ENCODE assay signal across 25 mouse cellular contexts in the genomic region with DNA sequence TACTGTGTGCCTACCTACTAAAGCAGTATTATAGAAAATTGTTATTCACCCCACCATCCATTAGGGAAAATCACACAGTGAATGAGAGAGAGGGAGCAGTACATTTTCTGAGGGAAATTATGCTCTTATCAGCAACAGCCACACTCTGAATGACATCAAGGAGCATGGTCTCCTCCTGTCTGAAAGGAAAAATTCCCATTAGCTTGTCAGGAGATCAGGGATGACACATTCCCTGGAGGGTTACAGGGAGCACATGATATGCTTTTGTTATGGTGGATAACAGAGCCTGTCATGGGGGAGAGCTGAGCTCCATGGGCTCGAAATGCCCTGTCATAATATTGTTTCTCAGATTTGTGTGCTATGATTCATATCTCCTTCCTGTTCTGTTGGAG. TPM values are rescaled to one million over a fixed set of nuclear protein-coding genes. Genes with fewer than 3 reads are reported as not detected.
DNase-seq lines count a peak whose midpoint lies in the region; ATAC-seq and TF ChIP-seq lines count a peak whose summit lies in the region.
"Had no signal": no experiment of that assay in that cellular context is flagged by ENCODE, and none has a peak within 500 bp of the region (broad histone marks: within the 10 kb centered on the region; RNA-seq: fewer than 3 reads in every experiment).

No protein-coding gene starts in this region.

- no peak overlapping the region for H3K27ac ChIP-seq in forebrain, embryonic 11.5 days (ENCODE audit: low read depth, low read length)
- H3K27ac ChIP-seq in forebrain, embryonic 10.5 days, result no peak overlapping the region
- no peak overlapping the region for H3K27ac ChIP-seq in forebrain, postnatal 0 days (ENCODE audit: low read depth, low read length)
- peak overlapping the region; percentile 61; the same call in 1 of the 2 replicates for H3K27ac ChIP-seq in midbrain, embryonic 14.5 days (replicated peaks; ENCODE audit: low read depth, low read length)
- H3K27ac ChIP-seq in kidney, embryonic 16.5 days (ENCODE audit: low read length), result no peak overlapping the region
- H3K27ac ChIP-seq: embryonic facial prominence, embryonic 15.5 days; gastrocnemius, adult 2 months; limb, embryonic 15.5 days had no signal

- ATAC-seq in forebrain, embryonic 11.5 days (replicated peaks; ENCODE audit: low FRiP score), result peak; percentile 19
- peak; percentile 63 for ATAC-seq in forebrain, postnatal 0 days
- peak; percentile 43 for ATAC-seq in midbrain, embryonic 14.5 days (ENCODE audit: low FRiP score, low TSS enrichment)
- ATAC-seq in kidney, embryonic 16.5 days (ENCODE audit: low FRiP score, low TSS enrichment), result no peak
- ATAC-seq: lung, postnatal 0 days had no signal

- no peaks in the 10 kb centered on the region; the same call in 1 of the 2 replicates for H3K9me3 ChIP-seq in forebrain, embryonic 11.5 days (ENCODE audit: control insufficient read depth, low read length)
- H3K9me3 ChIP-seq in forebrain, embryonic 10.5 days, result no peaks in the 10 kb centered on the region
- no peaks in the 10 kb centered on the region for H3K9me3 ChIP-seq in forebrain, postnatal 0 days (ENCODE audit: low read length)
- H3K9me3 ChIP-seq in midbrain, embryonic 14.5 days (ENCODE audit: control insufficient read depth, low read length), result no peaks in the 10 kb centered on the region
- H3K9me3 ChIP-seq in kidney, embryonic 16.5 days (ENCODE audit: low read length), result no peaks in the 10 kb centered on the region
- H3K9me3 ChIP-seq: embryonic facial prominence, embryonic 15.5 days; G1E; limb, embryonic 15.5 days had no signal

- no peak overlapping the region for H3K4me3 ChIP-seq in forebrain, embryonic 11.5 days (ENCODE audit: low read depth, low read length)
- H3K4me3 ChIP-seq in forebrain, embryonic 10.5 days, result no peak overlapping the region
- H3K4me3 ChIP-seq in forebrain, postnatal 0 days (ENCODE audit: low read depth, low read length), result no peak overlapping the region
- no peak overlapping the region for H3K4me3 ChIP-seq in midbrain, embryonic 14.5 days (replicated peaks; ENCODE audit: low read depth, low read length)
- no peak overlapping the region for H3K4me3 ChIP-seq in kidney, embryonic 16.5 days (ENCODE audit: low read length)
- H3K4me3 ChIP-seq: embryonic facial prominence, embryonic 15.5 days; gastrocnemius, adult 2 months; limb, embryonic 15.5 days had no signal

- H3K27me3 ChIP-seq in forebrain, embryonic 11.5 days (ENCODE audit: control insufficient read depth, insufficient read depth, low read length), result no peaks in the 10 kb centered on the region
- no peaks in the 10 kb centered on the region for H3K27me3 ChIP-seq in forebrain, embryonic 10.5 days (ENCODE audit: poor library complexity, severe bottlenecking)
- no peaks in the 10 kb centered on the region for H3K27me3 ChIP-seq in forebrain, postnatal 0 days (ENCODE audit: insufficient read depth, low read length)
- H3K27me3 ChIP-seq in midbrain, embryonic 14.5 days (ENCODE audit: control insufficient read depth, insufficient read depth, low read length), result no peaks in the 10 kb centered on the region
- H3K27me3 ChIP-seq in kidney, embryonic 16.5 days (ENCODE audit: insufficient read depth, low read length), result no peaks in the 10 kb centered on the region
- H3K27me3 ChIP-seq: embryonic facial prominence, embryonic 15.5 days; limb, embryonic 15.5 days had no signal

- no peak for TF ChIP-seq CTCF in brain, embryonic 14.5 days (IDR thresholded peaks at IDR 0.05; ENCODE audit: borderline replicate concordance, extremely low read depth, insufficient read depth, insufficient read length)
- TF ChIP-seq CTCF in forebrain, postnatal 0 days (IDR thresholded peaks at IDR 0.05; ENCODE audit: low read depth), result no peak

- no peak overlapping the region for H3K4me2 ChIP-seq in forebrain, embryonic 11.5 days (ENCODE audit: low read depth, low read length, severe bottlenecking)
- H3K4me2 ChIP-seq in forebrain, postnatal 0 days (ENCODE audit: low read depth), result no peak overlapping the region
- no peak overlapping the region for H3K4me2 ChIP-seq in midbrain, embryonic 14.5 days (ENCODE audit: low read length)
- H3K4me2 ChIP-seq in kidney, embryonic 16.5 days (replicated peaks; ENCODE audit: low read depth, low read length), result no peak overlapping the region
- H3K4me2 ChIP-seq: embryonic facial prominence, embryonic 15.5 days; heart, embryonic 11.5 days; limb, embryonic 15.5 days had no signal

- no peak overlapping the region for H3K9ac ChIP-seq in forebrain, embryonic 11.5 days (ENCODE audit: low read length)
- no peak overlapping the region for H3K9ac ChIP-seq in forebrain, postnatal 0 days
- no peak overlapping the region for H3K9ac ChIP-seq in midbrain, embryonic 14.5 days (replicated peaks; ENCODE audit: low read length)
- no peak overlapping the region for H3K9ac ChIP-seq in kidney, embryonic 16.5 days (replicated peaks; ENCODE audit: low read length)
- H3K9ac ChIP-seq: embryonic facial prominence, embryonic 15.5 days; limb, embryonic 15.5 days had no signal

- no peak for TF ChIP-seq POLR2A in brain, embryonic 14.5 days (IDR thresholded peaks at IDR 0.05; ENCODE audit: borderline replicate concordance, extremely low read depth, insufficient read depth, insufficient read length, poor library complexity, severe bottlenecking)

- DNase-seq in forebrain, embryonic 11.5 days (ENCODE audit: low spot score), result no peak
- DNase-seq in forebrain, embryonic 10.5 days (ENCODE audit: extremely low spot score, low spot score), result no peak
- DNase-seq in brain, embryonic 14.5 days (ENCODE audit: low read depth), result peak; percentile 71
- no peak for DNase-seq in forebrain, postnatal 0 days
- DNase-seq in midbrain, embryonic 14.5 days, result peak; percentile 47
- no peak for DNase-seq in urinary bladder, postnatal 10 days (ENCODE audit: low spot score)
- DNase-seq in cerebellum, postnatal 25 days, result no peak
- DNase-seq: cerebellum, adult 18-20 months; cerebellum, postnatal 36 days; gastrocnemius, adult 2 months; heart, postnatal 10 days; kidney, adult 18-20 months; kidney, postnatal 10 days; thymus, postnatal 25 days had no signal

- no peaks in the 10 kb centered on the region for H3K4me1 ChIP-seq in forebrain, embryonic 11.5 days (replicated peaks; ENCODE audit: control insufficient read depth, insufficient read depth, low read length)
- peaks cover 10% of the 10 kb centered on the region; the same call in 1 of the 2 replicates for H3K4me1 ChIP-seq in forebrain, embryonic 10.5 days
- H3K4me1 ChIP-seq in forebrain, postnatal 0 days (ENCODE audit: insufficient read depth), result no peaks in the 10 kb centered on the region
- H3K4me1 ChIP-seq in midbrain, embryonic 14.5 days (ENCODE audit: control insufficient read depth, insufficient read depth, low read length), result 0 out of 2 replicates have a peak, but pooled peaks cover 2% of the 10 kb centered on the region
- no peaks in the 10 kb centered on the region for H3K4me1 ChIP-seq in kidney, embryonic 16.5 days (ENCODE audit: insufficient read depth, low read length)
- H3K4me1 ChIP-seq: embryonic facial prominence, embryonic 15.5 days; limb, embryonic 15.5 days had no signal

- 100% methylated on average over 1 of the region's 1 CpGs for WGBS in forebrain, embryonic 11.5 days
- WGBS in forebrain, embryonic 10.5 days, result 86% methylated on average over 1 of the region's 1 CpGs
- WGBS in forebrain, postnatal 0 days, result 71% methylated on average over 1 of the region's 1 CpGs
- 56% methylated on average over 1 of the region's 1 CpGs for WGBS in midbrain, embryonic 14.5 days
- 78% methylated on average over 1 of the region's 1 CpGs for WGBS in kidney, embryonic 16.5 days

- no peaks in the 10 kb centered on the region for H3K36me3 ChIP-seq in forebrain, embryonic 11.5 days (ENCODE audit: control insufficient read depth, insufficient read depth, low read length)
- H3K36me3 ChIP-seq in forebrain, embryonic 10.5 days (replicated peaks), result no peaks in the 10 kb centered on the region
- H3K36me3 ChIP-seq in forebrain, postnatal 0 days (ENCODE audit: insufficient read depth), result no peaks in the 10 kb centered on the region
- H3K36me3 ChIP-seq in midbrain, embryonic 14.5 days (ENCODE audit: control insufficient read depth, insufficient read depth, low read length), result no peaks in the 10 kb centered on the region
- H3K36me3 ChIP-seq in kidney, embryonic 16.5 days (ENCODE audit: insufficient read depth, low read length), result no peaks in the 10 kb centered on the region
- H3K36me3 ChIP-seq: embryonic facial prominence, embryonic 15.5 days; G1E; limb, embryonic 15.5 days had no signal

RNA-seq across cellular contexts. Expression of a gene that starts 0.4 kb away (rescaled TPM):
- not detected in 2 replicates for polyA plus RNA-seq in forebrain, embryonic 11.5 days (2014; fragmentation: Nextera tagmentation; extraction: Ambion mirVana)
- polyA plus RNA-seq in forebrain, embryonic 10.5 days (2016; fragmentation: Nextera tagmentation; extraction: Ambion mirVana), result not detected in 2 replicates
- polyA plus RNA-seq in brain, embryonic 14.5 days (2012; rRNA removed), result 0.03 and 0.08 TPM in 2 replicates
- not detected in 2 replicates for total RNA-seq in forebrain, postnatal 0 days (2014; rRNA removed)
- not detected in 2 replicates for polyA plus RNA-seq in forebrain, postnatal 0 days (2015; fragmentation: Nextera tagmentation; extraction: Ambion mirVana)
- polyA plus RNA-seq in midbrain, embryonic 14.5 days (2014; fragmentation: Nextera tagmentation; extraction: Ambion mirVana), result not detected in 2 replicates
- not detected in 2 replicates for polyA plus RNA-seq in kidney, embryonic 16.5 days (2015; fragmentation: Nextera tagmentation; extraction: Ambion mirVana)
- total RNA-seq: adrenal gland, postnatal 36 days; gastrocnemius, adult 2 months; heart, postnatal 10 days; left cerebral cortex, adult 18-20 months; left cerebral cortex, postnatal 36 days had no signal
- polyA plus RNA-seq: embryonic facial prominence, embryonic 15.5 days; G1E; gonadal fat pad, adult 2 months; heart, embryonic 11.5 days; limb, embryonic 15.5 days; liver, embryonic 16.5 days; lung, postnatal 0 days had no signal

Comparison
In these comparisons a context has a peak if more than half of its experiments do, and no peak if none do; other contexts are left out.
1. DNase-seq: peak in brain, embryonic 14.5 days (single experiment) and midbrain, embryonic 14.5 days (single experiment); none in forebrain, embryonic 11.5 days (single experiment), forebrain, embryonic 10.5 days (single experiment), forebrain, postnatal 0 days (single experiment), urinary bladder, postnatal 10 days (single experiment) and cerebellum, postnatal 25 days (0 of 2).